Mouse (Mus musculus): Measurements from ENCODE around the gene Zfp691. TPM values are rescaled to one million over a fixed set of nuclear protein-coding genes. Genes with fewer than 3 reads are reported as not detected.

The Zfp691 gene
- total RNA-seq, 1 experiment, result 5.4 TPM

DNA sequence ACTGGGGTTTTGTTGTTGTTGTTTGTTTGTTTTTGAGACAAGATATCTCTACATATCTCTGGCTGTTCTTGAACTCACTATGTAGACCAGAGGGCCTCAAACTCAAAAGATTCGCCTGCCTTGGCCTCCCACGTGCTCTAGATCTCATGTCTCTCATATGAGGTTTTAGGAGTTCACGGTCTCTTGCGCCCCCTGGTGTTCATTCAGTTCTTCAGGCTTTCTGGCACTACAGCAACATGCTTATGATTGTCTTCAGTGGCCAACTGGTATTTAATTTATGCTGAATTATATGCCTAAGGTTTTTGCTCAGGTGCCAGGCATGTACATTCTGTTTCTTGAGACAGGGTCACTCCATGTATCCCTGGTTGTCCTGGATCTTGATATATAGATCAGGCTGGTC, 6.3 kb downstream of the Zfp691 start:
- peak; percentile 81 for DNase-seq (ENCODE audit: low read depth, low spot score)
- H3K27ac ChIP-seq (ENCODE audit: insufficient read depth, low read depth, low read length, poor library complexity, severe bottlenecking), result no peak overlapping the region
- H3K36me3 ChIP-seq (ENCODE audit: control insufficient read depth, insufficient read depth, low read length, poor library complexity, severe bottlenecking), result peaks cover 11% of the 10 kb centered on the region
- H3K4me3 ChIP-seq (ENCODE audit: insufficient read depth in 1 of 2, low read depth in 1 of 2, low read length in 2 of 2, poor library complexity in 1 of 2, severe bottlenecking in 1 of 2), result no peak overlapping the region
- H3K9me3 ChIP-seq (ENCODE audit: control insufficient read depth, insufficient read depth, low read depth, low read length), result no peaks in the 10 kb centered on the region
- in situ Hi-C loops (cut with MboI; ENCODE audit: low sequenced_read_pairs in 2 of 2, unreplicated experiment in 2 of 2), result loop anchor here (5.0 to 25.0 kb wide), 3 partner anchors 175 to 555 kb away; partner anchors contain the start of genes Cfap57 (in 1 of the 2) and Ebna1bp2 (in 1 of the 2)
- no peak for TF ChIP-seq HCFC1 (IDR thresholded peaks at IDR 0.05; ENCODE audit: borderline replicate concordance, insufficient read depth, low read length)
- TF ChIP-seq CHD2 (IDR thresholded peaks at IDR 0.05; ENCODE audit: low read depth, low read length), result 0 out of 2 replicates have a peak, but pooled peaks have one; percentile 32
- TF ChIP-seq ZC3H11A (IDR thresholded peaks at IDR 0.05; ENCODE audit: borderline replicate concordance, low read depth, low read length), result peak; percentile 84
- H3K9ac ChIP-seq (ENCODE audit: insufficient read depth, low read depth, low read length, poor library complexity, severe bottlenecking), result no peak overlapping the region
- peaks cover 0 to 5% of the 10 kb centered on the region in 2 experiments; a peak in 1 of 4 replicates for H3K4me1 ChIP-seq (ENCODE audit: control insufficient read depth in 2 of 2, insufficient read depth in 2 of 2, low read length in 2 of 2, poor library complexity in 1 of 2)

DNA sequence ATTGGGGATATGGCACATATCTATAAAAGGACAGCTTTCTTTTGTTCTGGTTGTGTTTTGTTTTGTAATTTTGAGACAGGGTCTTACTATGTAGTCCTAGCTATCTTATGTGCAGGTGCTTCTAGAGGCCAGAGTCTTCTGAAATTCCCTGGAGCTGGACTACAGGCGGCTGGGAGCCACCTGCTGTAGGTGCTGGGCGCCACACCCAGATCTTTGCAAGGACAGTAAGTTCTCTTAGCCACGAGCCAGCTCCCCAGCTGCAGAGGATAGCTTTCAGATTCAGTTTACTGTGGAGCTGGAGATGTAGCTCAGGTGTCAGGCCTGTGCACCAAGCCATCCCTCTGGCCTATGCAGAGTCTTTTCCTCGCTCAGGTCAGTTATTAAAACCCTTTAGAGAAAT, 6.9 kb downstream of the Zfp691 start:
- peaks cover 0 to 5% of the 10 kb centered on the region in 2 experiments; a peak in 1 of 4 replicates for H3K4me1 ChIP-seq (ENCODE audit: control insufficient read depth in 2 of 2, insufficient read depth in 2 of 2, low read length in 2 of 2, poor library complexity in 1 of 2)
- TF ChIP-seq ZNF384 (IDR thresholded peaks at IDR 0.05; ENCODE audit: low read depth, low read length) (no peak), HCFC1 (IDR thresholded peaks at IDR 0.05; ENCODE audit: borderline replicate concordance, insufficient read depth, low read length) (no peak), CHD2 (IDR thresholded peaks at IDR 0.05; ENCODE audit: low read depth, low read length) (no peak), MAFK (IDR thresholded peaks at IDR 0.05; ENCODE audit: insufficient read depth, low read depth, low read length) (no peak), ZC3H11A (IDR thresholded peaks at IDR 0.05; ENCODE audit: borderline replicate concordance, low read depth, low read length) (no peak)
- in situ Hi-C loops (cut with MboI; ENCODE audit: low sequenced_read_pairs in 2 of 2, unreplicated experiment in 2 of 2), result loop anchor here (5.0 to 25.0 kb wide), 3 partner anchors 175 to 555 kb away; partner anchors contain the start of genes Cfap57 (in 1 of the 2) and Ebna1bp2 (in 1 of the 2)
- no peak overlapping the region for H3K9ac ChIP-seq (ENCODE audit: insufficient read depth, low read depth, low read length, poor library complexity, severe bottlenecking)
- DNase-seq (ENCODE audit: low read depth, low spot score), result no peak
- no peak overlapping the region for H3K27ac ChIP-seq (ENCODE audit: insufficient read depth, low read depth, low read length, poor library complexity, severe bottlenecking)
- H3K4me3 ChIP-seq (ENCODE audit: insufficient read depth in 1 of 2, low read depth in 1 of 2, low read length in 2 of 2, poor library complexity in 1 of 2, severe bottlenecking in 1 of 2), result no peak overlapping the region
- peaks cover 11% of the 10 kb centered on the region for H3K36me3 ChIP-seq (ENCODE audit: control insufficient read depth, insufficient read depth, low read length, poor library complexity, severe bottlenecking)
- no peaks in the 10 kb centered on the region for H3K9me3 ChIP-seq (ENCODE audit: control insufficient read depth, insufficient read depth, low read depth, low read length)

DNA sequence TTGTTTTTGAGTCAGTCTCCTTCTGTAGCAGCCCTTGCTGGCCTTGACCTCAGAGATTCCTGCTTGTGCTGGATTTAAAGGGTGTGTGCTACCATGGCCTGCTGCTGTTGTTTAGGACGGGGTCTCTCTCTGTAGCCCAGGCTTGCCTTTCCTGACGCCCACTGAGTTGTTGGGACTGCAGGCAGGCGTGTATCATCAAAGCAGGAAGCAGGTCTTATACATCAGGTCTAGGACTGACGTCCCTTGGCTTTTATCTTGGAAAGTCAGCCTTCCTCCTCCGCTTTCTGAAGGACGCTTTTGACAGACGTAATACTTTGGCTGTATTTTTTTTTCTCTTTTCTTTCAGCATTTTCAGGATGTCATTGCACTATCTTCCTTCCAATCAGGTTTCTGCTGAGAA, 8.1 kb downstream of the Zfp691 start:
- no peak overlapping the region for H3K9ac ChIP-seq (ENCODE audit: insufficient read depth, low read depth, low read length, poor library complexity, severe bottlenecking)
- H3K36me3 ChIP-seq (ENCODE audit: control insufficient read depth, insufficient read depth, low read length, poor library complexity, severe bottlenecking), result peaks cover 11% of the 10 kb centered on the region
- in situ Hi-C loops (cut with MboI; ENCODE audit: low sequenced_read_pairs in 2 of 2, unreplicated experiment in 2 of 2), result loop anchor here (5.0 to 25.0 kb wide), 3 partner anchors 174 to 554 kb away; partner anchors contain the start of genes Cfap57 (in 1 of the 2) and Ebna1bp2 (in 1 of the 2)
- H3K4me3 ChIP-seq (ENCODE audit: insufficient read depth in 1 of 2, low read depth in 1 of 2, low read length in 2 of 2, poor library complexity in 1 of 2, severe bottlenecking in 1 of 2), result no peak overlapping the region
- H3K4me1 ChIP-seq (ENCODE audit: control insufficient read depth in 2 of 2, insufficient read depth in 2 of 2, low read length in 2 of 2, poor library complexity in 1 of 2), result peaks cover 0 to 5% of the 10 kb centered on the region in 2 experiments; a peak in 1 of 4 replicates
- no peak for DNase-seq (ENCODE audit: low read depth, low spot score)
- TF ChIP-seq ZC3H11A (IDR thresholded peaks at IDR 0.05; ENCODE audit: borderline replicate concordance, low read depth, low read length), result no peak
- no peak for TF ChIP-seq MAFK (IDR thresholded peaks at IDR 0.05; ENCODE audit: insufficient read depth, low read depth, low read length)
- TF ChIP-seq CHD2 (IDR thresholded peaks at IDR 0.05; ENCODE audit: low read depth, low read length), result no peak
- no peak for TF ChIP-seq ZNF384 (IDR thresholded peaks at IDR 0.05; ENCODE audit: low read depth, low read length)
- no peak for TF ChIP-seq HCFC1 (IDR thresholded peaks at IDR 0.05; ENCODE audit: borderline replicate concordance, insufficient read depth, low read length)
- H3K27ac ChIP-seq (ENCODE audit: insufficient read depth, low read depth, low read length, poor library complexity, severe bottlenecking), result no peak overlapping the region
- no peaks in the 10 kb centered on the region for H3K9me3 ChIP-seq (ENCODE audit: control insufficient read depth, insufficient read depth, low read depth, low read length)

DNA sequence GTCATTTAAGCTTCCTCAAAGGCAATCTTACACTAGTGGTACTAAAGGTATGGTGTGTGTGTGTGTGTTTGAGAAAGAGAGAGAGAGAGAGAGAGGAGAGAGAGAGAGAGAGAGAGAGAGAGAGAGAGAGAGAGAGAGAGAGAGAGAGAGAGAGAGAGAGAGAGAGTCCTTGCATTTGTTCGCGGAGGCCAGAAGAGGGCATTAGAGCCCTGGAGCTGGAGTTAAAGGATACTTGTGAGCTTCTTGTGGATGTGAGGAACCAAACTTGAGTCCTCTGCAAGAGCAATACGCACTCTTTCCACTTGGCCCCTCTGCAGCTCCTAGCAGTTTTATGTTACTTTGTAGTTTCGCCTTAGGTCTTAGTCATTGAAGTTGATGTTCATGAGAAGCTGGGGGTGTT, 11.0 kb downstream of the Zfp691 start:
- Histone ChIP-seq H3K36me3 (ENCODE audit: control insufficient read depth, insufficient read depth, low read length, poor library complexity, severe bottlenecking) (no peaks in the 10 kb centered on the region), H3K9ac (ENCODE audit: insufficient read depth, low read depth, low read length, poor library complexity, severe bottlenecking) (no peak overlapping the region), H3K4me1 (ENCODE audit: control insufficient read depth in 2 of 2, insufficient read depth in 2 of 2, low read length in 2 of 2, poor library complexity in 1 of 2) (no peaks in the 10 kb centered on the region), H3K9me3 (ENCODE audit: control insufficient read depth, insufficient read depth, low read depth, low read length) (no peaks in the 10 kb centered on the region), H3K27ac (ENCODE audit: insufficient read depth, low read depth, low read length, poor library complexity, severe bottlenecking) (no peak overlapping the region), H3K4me3 (ENCODE audit: insufficient read depth in 1 of 2, low read depth in 1 of 2, low read length in 2 of 2, poor library complexity in 1 of 2, severe bottlenecking in 1 of 2) (no peak overlapping the region)
- TF ChIP-seq HCFC1 (IDR thresholded peaks at IDR 0.05; ENCODE audit: borderline replicate concordance, insufficient read depth, low read length) (no peak), ZNF384 (IDR thresholded peaks at IDR 0.05; ENCODE audit: low read depth, low read length) (no peak), ZC3H11A (IDR thresholded peaks at IDR 0.05; ENCODE audit: borderline replicate concordance, low read depth, low read length) (no peak), MAFK (IDR thresholded peaks at IDR 0.05; ENCODE audit: insufficient read depth, low read depth, low read length) (no peak), CHD2 (IDR thresholded peaks at IDR 0.05; ENCODE audit: low read depth, low read length) (no peak)
- no peak for DNase-seq (ENCODE audit: low read depth, low spot score)
- in situ Hi-C loops (cut with MboI; ENCODE audit: low sequenced_read_pairs in 2 of 2, unreplicated experiment in 2 of 2), result loop anchor here (25.0 kb wide), 2 partner anchors 526 to 551 kb away; partner anchors contain the start of genes Cfap57 (in 1 of the 2) and Ebna1bp2 (in 1 of the 2)

Measured in ES-E14 (cell line).